Mouse (Mus musculus) kidney, adult 8-10 months (tissue): ENCODE results near the gene Unc119b.
"Not testable (repeated sequence)": the region's sequence is repeated elsewhere in the genome, so short reads cannot be mapped to it uniquely, and the experiment has no call there.

ENCODE experiments used
- DNase-seq, 2 experiments: peaks; one replicate each; pipeline ENCODE4 v3.0.0; 2022

Gene Unc119b

GRCm38 (mm10) chr5:115156933-115157589, 22.3 kb upstream of the Unc119b start:
- DNase-seq, result no peak

DNA sequence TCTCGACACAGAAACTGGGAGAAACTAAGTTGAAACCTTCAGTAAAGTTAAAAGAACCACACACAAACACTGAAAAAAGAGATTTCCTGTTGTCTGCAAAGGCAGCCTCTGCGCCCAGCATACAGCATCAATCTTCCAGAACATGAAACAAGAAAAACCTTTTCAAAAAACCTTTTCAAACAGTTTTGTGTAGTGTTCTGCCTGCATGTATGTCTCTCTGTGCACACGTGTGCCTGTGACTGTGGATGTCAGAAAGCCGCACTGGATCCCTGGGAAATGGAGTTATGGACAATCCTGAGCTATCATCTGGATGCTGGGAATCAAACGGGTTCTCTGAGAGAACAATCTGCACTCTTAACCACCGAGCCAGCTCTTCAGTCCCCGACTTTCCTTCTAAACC, 21.6 kb upstream of the Unc119b start:
- DNase-seq, result no peak

DNA sequence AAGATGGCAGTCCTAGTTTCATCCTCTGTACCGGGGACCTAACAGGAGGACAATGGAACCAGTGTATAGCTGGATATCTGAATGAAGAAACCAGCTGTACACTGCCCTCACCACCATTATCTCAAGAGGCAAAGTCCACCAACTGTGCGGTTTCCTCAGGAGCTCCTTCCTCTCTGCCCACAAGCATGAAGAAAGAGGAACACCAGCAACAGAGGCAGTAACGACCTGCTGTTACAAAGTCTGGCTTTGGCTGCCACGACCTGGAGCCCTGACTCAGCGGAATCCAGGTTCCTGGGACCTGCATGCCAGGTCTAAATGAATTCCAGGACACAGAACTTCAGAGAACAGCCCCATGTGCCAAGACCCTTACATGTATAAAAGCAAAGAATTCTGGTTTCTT, 21.1 kb upstream of the Unc119b start:
- peak; percentile 81 to 85 for DNase-seq

GRCm38 (mm10) chr5:115155156-115155631, 20.4 kb upstream of the Unc119b start:
- DNase-seq, result no peak

DNA sequence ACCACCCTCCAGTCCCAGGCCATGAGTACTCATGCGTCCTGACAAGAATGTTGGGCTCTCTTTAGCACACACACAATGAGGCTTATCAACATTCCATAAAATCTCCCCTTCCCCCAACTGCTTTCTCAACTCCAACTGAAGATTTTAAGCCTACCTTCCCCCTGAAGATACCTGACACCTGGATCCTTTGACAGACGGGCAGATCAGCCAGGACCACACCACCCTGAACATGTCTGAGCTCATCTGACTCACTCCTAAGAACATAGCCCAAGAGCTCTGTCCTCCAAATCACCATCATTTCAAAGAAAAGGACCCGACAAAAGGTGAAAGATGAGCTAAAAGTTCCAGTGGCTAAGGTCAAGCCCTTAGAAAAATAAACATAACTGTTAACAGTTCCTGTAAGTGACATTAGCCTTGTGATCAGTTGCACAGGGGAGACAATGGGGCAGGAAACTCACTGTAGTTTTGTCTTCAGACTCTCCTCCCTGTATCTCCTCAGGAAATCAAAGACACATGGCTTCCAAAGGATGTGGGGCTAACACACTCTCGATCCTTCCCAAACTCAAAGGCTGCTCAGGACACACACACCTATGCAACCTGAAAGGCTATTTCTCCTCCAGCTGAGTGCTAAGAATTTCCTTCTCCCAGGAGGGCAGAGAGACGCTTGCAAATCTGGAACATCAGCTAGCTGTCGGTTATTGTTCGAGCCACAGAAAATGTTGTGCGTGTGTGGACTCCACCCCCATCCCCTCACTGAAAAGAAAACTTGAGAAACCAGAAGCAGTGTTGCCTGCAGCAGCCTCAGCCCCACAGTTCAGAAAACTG, 17.6 kb upstream of the Unc119b start:
- DNase-seq, result no peak

DNA sequence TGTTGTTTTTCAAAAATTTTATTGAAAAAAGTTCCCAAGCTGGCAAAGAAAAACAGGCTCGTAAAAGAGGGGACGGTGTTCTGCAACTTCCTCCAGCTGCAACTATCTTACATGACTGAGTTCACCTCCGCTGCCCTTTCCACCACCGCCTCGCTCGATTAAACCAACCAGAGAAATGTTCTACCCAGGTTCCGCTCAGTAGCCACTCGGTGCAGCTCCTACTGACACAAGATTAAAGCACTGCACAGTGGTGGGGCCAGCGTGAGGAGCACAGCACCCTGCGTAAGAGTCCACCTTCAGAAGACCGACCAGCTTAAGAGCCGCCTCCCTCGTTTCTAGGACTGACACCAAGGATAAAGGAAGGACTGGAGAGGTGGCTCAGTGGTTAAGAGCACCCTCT, 16.7 kb upstream of the Unc119b start:
- peak; percentile 77 to 79 for DNase-seq

DNA sequence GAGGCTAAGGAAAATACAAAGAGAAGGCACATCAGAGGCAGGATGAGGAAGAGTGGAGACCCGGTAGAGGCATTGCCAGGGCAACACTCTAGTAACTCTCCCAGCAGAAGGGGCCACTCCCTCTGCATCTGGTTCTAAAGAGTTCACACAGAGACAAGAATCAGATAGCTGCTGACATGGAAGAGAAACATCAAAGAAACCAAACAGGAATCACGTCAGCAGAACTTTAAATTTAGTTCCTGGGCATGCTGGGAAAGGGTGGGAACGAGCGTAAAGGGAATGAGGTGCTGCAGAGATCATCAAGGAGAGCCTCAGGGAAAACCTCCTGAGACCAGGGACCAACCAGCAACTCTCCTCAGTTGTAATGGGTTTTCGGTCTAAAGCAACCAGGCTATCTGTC, 16.2 kb upstream of the Unc119b start:
- DNase-seq, result no peak

DNA sequence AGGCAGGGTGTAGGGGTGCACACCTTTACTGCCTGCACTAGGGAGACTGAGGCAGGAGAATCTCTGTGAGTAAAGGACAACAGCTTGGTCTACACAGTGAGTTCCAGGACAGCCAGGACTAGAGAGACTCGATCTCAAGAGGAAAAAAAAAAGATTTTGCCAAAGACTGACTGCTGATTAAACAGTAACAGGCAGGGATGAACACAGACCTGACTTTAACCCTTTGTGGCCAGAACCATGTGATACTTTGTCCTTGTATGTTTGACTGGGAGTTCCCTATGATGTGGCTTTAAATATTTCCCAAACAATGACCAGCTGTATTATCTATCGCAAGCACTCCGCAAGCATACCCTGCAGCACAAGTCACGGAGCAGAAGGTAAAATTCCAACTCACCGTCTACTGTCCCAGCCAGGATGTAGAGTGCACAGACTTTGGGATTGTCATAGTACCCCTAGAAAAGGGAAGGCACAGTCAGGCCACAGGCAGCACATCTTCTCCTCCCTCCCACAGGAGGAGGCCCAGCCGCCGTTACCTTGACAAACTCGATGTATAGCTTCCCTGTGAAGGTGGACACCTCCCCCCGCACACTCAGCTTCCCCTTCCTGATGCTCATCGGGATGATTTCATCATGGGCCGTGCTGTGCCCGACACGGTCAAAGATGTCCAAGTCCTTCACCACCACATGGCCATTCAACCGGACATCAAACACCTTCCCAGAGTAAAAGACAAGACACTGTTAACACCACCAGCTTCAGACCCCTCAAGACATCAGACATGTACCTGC, 15.1 kb upstream of the Unc119b start:
- DNase-seq, result peak in 1 of 2 experiments; percentile 65

DNA sequence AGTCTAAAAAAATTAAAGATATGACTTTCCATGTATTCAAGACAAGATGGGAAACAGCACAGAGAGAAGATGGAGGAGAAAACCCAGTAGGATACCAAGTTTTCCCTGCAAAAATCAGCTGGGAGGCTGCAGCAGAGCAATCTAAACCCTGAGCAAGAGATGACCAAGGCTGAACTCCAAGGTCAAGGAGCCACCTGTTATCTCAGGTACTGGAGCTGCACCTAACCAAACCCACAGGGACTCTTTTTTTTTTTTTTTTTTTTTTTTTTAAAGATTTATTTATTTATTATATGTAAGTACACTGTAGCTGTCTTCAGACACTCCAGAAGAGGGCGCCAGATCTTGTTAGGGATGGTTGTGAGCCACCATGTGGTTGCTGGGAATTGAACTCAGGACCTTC, 14.1 kb upstream of the Unc119b start:
- not testable (repeated sequence) for DNase-seq

DNA sequence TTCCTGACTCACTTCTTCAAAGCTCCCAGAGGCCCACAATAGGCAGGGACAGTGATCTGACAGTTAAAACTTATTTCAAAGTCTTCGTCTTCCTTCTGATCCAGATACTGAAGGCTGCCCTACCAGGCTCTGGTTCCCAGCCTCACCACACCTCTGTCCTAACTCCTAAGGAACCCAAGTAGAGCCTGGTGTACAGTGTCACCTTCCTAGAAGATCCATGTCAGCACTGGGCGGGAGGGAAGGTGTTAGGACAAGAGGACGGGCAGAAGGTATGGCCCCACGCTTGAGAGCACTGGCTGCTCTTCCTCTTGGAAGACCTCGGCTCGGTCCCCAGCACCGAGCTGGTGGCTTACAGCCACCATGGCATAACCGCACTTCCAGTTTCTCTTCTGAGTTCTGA, 13.6 kb upstream of the Unc119b start:
- DNase-seq, result no peak

GRCm38 (mm10) chr5:115147388-115147787, 12.6 kb upstream of the Unc119b start:
- peak in 1 of 2 experiments; percentile 57 for DNase-seq

- DNase-seq, result no peak
Observed at GRCm38 (mm10) chr5:115146747-115147130, 12.0 kb upstream of the Unc119b start.

DNA sequence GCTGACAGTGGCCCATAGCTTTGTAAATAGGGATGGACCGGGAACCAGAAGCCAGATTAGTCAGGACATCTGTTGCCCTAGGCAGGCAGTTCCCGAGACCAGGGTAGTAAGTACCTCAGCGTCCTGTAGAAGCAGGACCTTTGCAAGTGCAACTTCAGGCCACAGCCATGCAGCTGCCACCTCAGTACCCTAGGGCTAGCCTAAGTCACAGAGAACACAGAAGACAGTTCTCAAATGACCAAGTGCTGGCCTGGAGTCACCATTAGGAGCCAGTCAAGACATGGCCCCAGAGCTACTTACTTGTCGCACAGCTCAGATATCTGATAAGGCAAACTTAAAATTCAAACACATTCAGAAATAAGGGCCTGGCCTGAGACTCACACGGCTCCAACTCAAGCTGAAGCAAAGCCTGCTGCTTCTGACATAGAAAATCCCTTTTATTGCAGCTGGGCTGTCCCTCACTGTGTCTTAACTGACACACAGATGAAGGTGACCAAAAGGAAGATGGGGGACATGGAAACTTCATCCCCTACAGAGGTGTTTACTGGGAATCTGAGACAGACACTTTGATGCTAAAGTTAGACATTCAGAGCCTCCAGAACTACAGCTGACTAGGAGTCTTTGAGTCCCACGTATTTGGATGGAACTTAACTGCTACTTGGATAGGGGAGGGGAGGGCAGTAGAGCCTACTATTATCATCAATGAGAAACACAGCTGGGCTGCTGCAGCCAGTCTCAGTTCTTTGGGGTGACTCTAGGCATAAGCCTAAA, 11.4 kb upstream of the Unc119b start:
- no peak for DNase-seq

DNA sequence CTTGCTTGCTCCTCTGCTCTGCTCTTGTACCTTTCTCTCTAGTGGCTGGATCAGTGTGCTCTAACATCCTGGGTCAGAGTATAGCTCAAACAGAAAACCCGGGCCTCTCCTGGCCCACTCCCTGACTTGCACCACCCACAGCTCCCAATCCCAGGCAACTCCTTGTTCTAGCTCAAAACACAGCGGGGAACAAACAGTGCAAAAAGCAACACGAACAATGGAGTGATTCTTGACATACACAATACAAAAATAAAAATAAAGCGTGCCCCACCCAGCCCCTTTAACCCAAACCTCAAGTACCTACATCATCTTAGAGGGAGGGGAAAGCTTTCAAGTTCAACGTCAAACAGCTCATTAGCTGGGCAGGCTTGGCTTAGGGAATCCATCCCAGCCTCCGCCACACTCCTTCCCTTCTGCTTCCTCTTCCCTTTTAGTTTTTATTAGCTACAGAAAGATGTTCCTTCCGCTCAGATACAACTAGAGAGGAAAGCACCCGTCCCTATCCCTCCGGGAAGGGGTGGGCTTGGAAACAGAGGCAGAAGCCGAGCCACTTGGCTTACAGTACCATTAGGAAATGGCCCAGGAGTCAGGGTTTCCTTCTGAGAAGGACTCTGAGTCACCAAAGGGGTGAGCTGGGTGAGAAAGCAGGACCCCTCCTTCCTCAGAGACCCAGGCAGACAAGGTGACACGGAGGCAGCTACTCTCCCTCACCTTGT, 10.6 kb upstream of the Unc119b start:
- DNase-seq, result no peak

GRCm38 (mm10) chr5:115144471-115144870, 9.7 kb upstream of the Unc119b start:
- DNase-seq, result no peak

DNA sequence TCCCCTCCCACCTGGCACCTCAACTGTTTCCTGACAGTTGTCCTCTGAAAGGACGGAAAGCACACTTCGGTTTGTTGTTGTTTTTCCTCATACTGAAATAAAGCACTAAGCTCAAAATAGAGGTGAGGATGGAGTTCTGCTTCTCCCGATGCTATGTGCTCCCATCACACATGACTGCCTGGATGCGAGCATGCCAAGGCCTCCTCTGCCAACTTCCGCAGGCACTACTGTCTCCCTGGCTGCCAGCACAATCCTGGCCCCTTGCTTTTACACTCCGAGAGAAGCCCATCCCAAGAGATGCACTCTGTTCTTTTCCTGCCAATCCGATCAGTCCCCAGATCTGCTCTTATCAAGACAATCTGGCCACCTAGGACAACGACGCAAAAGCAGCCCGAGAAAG, 8.8 kb upstream of the Unc119b start:
- DNase-seq, result no peak

GRCm38 (mm10) chr5:115142166-115142697, 7.5 kb upstream of the Unc119b start:
- DNase-seq, result no peak

- no peak for DNase-seq
Observed at GRCm38 (mm10) chr5:115140726-115141125, 6.0 kb upstream of the Unc119b start.

GRCm38 (mm10) chr5:115139124-115139523, 4.3 kb upstream of the Unc119b start:
- no peak for DNase-seq

GRCm38 (mm10) chr5:115133358-115134066, 1.3 kb downstream of the Unc119b start:
- no peak for DNase-seq

- DNase-seq, result no peak
Observed at GRCm38 (mm10) chr5:115132465-115132864, 2.3 kb downstream of the Unc119b start.
